Mouse (Mus musculus) intestine, postnatal 0 days (tissue): ENCODE results near the gene Ticrr. TPM values are rescaled to one million over a fixed set of nuclear protein-coding genes. Genes with fewer than 3 reads are reported as not detected.
A peak's percentile ranks its signal among the peaks of the same experiment; 100 is the strongest.

ENCODE experiments used
- ATAC-seq: fragments of 200-750 bp; cut with Nextera tagmentation; 2 replicates; pipeline ENCODE4 v1.8.0; 2017; ENCODE audit warnings: mild to moderate bottlenecking, moderate TSS enrichment, moderate library complexity
- H3K27ac ChIP-seq: fragments of 300-500 bp; sonication (generic); 2 replicates; pipeline ENCODE4 v1.5.1; 2014; ENCODE audit warnings: mild to moderate bottlenecking, low read depth, low read length, moderate library complexity
- H3K27me3 ChIP-seq: fragments of 300-500 bp; sonication (generic); replicated peaks from 2 replicates; pipeline ENCODE4 v1.6.1; 2014; ENCODE audit warnings: low read length, mixed read lengths; ENCODE audit not compliant: control insufficient read depth, insufficient read depth
- H3K36me3 ChIP-seq: fragments of 300-500 bp; sonication (generic); 2 replicates; pipeline ENCODE4 v1.6.1; 2014; ENCODE audit warnings: mild to moderate bottlenecking, moderate library complexity; ENCODE audit not compliant: control insufficient read depth, insufficient read depth
- H3K4me1 ChIP-seq: fragments of 300-500 bp; sonication (generic); replicated peaks from 2 replicates; pipeline ENCODE4 v1.6.1; 2014; ENCODE audit warnings: antibody characterized with exemption, low read length, mixed read lengths; ENCODE audit not compliant: control insufficient read depth, insufficient read depth
- H3K4me2 ChIP-seq: fragments of 300-500 bp; sonication (generic); replicated peaks from 2 replicates; pipeline ENCODE4 v1.6.1; 2014; ENCODE audit warnings: low read depth, mild to moderate bottlenecking, moderate library complexity
- H3K4me3 ChIP-seq: fragments of 300-500 bp; sonication (generic); 2 replicates; pipeline ENCODE4 v1.5.1; 2014; ENCODE audit warnings: low read depth, low read length
- H3K9ac ChIP-seq: fragments of 300-500 bp; sonication (generic); 2 replicates; pipeline ENCODE4 v1.6.1; 2014; ENCODE audit warnings: mild to moderate bottlenecking, low read depth, low read length
- H3K9me3 ChIP-seq: fragments of 300-500 bp; sonication (generic); 2 replicates; pipeline ENCODE4 v1.6.1; 2016; ENCODE audit warnings: mixed run types; ENCODE audit not compliant: control insufficient read depth
- CTCF ChIP-seq: sonication (generic); IDR thresholded peaks from 2 replicates; pipeline ENCODE4 v1.5.1; 2016; ENCODE audit warnings: low read depth, mild to moderate bottlenecking, control low read depth, antibody characterized with exemption, moderate library complexity
- WGBS: fragments of 180-500 bp; shearing (Covaris S2); extraction: QIAGEN DNeasy Blood & Tissue Kit; methylation state at CpG from one replicate; pipeline ENCODE4 v1.1.7; 2014; 5-methylcytosine and 5-hydroxymethylcytosine counted together
- polyA plus RNA-seq: library from polyadenylated mRNA; unstranded; fragments of >200 nt; fragmentation: Nextera tagmentation; extraction: Ambion mirVana; gene quantifications from 2 replicates; pipeline ENCODE4 v1.2.1, GENCODE M21; 2015

Gene Ticrr
- polyA plus RNA-seq, 1 experiment from 2014 or later: 1.5 TPM

- Histone ChIP-seq H3K9me3 (no peaks in the 10 kb centered on the region), H3K27ac (no peak overlapping the region), H3K36me3 (no peaks in the 10 kb centered on the region; the same call in 1 of the 2 replicates), H3K4me3 (no peak overlapping the region), H3K4me2 (no peak overlapping the region), H3K27me3 (peaks cover 10% of the 10 kb centered on the region; the same call in 1 of the 2 replicates), H3K4me1 (no peaks in the 10 kb centered on the region), H3K9ac (no peak overlapping the region)
- TF ChIP-seq CTCF: no peak
- 83% methylated on average over 5 of the region's 5 CpGs for WGBS
- no peak for ATAC-seq
Observed at GRCm38 (mm10) chr7:79705210-79705609, 45.2 kb downstream of the Ticrr start.

GRCm38 (mm10) chr7:79710130-79710607, 50.2 kb downstream of the Ticrr start:
- Histone ChIP-seq H3K4me2 (peak overlapping the region; percentile 76), H3K4me1 (no peaks in the 10 kb centered on the region), H3K9ac (peak overlapping the region; percentile 40; the same call in 1 of the 2 replicates), H3K27me3 (peaks cover 19% of the 10 kb centered on the region), H3K4me3 (peak overlapping the region; percentile 35), H3K27ac (no peak overlapping the region), H3K9me3 (no peaks in the 10 kb centered on the region), H3K36me3 (no peaks in the 10 kb centered on the region)
- ATAC-seq: peak; percentile 38; the same call in 1 of the 2 replicates
- WGBS: 4% methylated on average over 55 of the region's 55 CpGs
- TF ChIP-seq CTCF: peak; percentile 63

GRCm38 (mm10) chr7:79710831-79711230, 50.8 kb downstream of the Ticrr start:
- no peak overlapping the region for H3K27ac ChIP-seq
- no peak overlapping the region for H3K9ac ChIP-seq
- no peaks in the 10 kb centered on the region for H3K4me1 ChIP-seq
- no peaks in the 10 kb centered on the region for H3K36me3 ChIP-seq
- no peak overlapping the region for H3K4me3 ChIP-seq
- ATAC-seq: no peak
- 64% methylated on average over 17 of the region's 17 CpGs for WGBS
- no peak overlapping the region for H3K4me2 ChIP-seq
- no peak for TF ChIP-seq CTCF
- no peaks in the 10 kb centered on the region for H3K9me3 ChIP-seq
- peaks cover 19% of the 10 kb centered on the region for H3K27me3 ChIP-seq

- no peaks in the 10 kb centered on the region for H3K36me3 ChIP-seq
- peaks cover 7% of the 10 kb centered on the region for H3K27me3 ChIP-seq
- H3K27ac ChIP-seq: no peak within 1 kb of the TSS
- H3K9ac ChIP-seq: peak within 1 kb of the TSS; percentile 47; the same call in 1 of the 2 replicates
- H3K4me3 ChIP-seq: peak within 1 kb of the TSS; percentile 66
- peak within 1 kb of the TSS; percentile 95 for H3K4me2 ChIP-seq
- peak; percentile 80 for ATAC-seq
- WGBS: 2% methylated on average over 53 of the region's 55 CpGs
- no peak for TF ChIP-seq CTCF
- H3K9me3 ChIP-seq: no peaks in the 10 kb centered on the region
- no peaks in the 10 kb centered on the region for H3K4me1 ChIP-seq
Observed at GRCm38 (mm10) chr7:79715187-79715981, 55.4 kb downstream of the Ticrr start, which contains the start of gene Kif7. Gene Kif7, minus strand, starts transcription at chr7:79715720.

GRCm38 (mm10) chr7:79721386-79721977, 61.5 kb downstream of the Ticrr start:
- Histone ChIP-seq H3K27me3 (peaks cover 17% of the 10 kb centered on the region; the same call in 1 of the 2 replicates), H3K9ac (peak overlapping the region; percentile 58), H3K9me3 (no peaks in the 10 kb centered on the region), H3K36me3 (no peaks in the 10 kb centered on the region), H3K4me2 (peak overlapping the region; percentile 88), H3K4me3 (peak overlapping the region; percentile 52), H3K4me1 (no peaks in the 10 kb centered on the region), H3K27ac (peak overlapping the region; percentile 54)
- 1% methylated on average over 48 of the region's 48 CpGs for WGBS
- ATAC-seq: peak; percentile 73
- TF ChIP-seq CTCF: no peak

GRCm38 (mm10) chr7:79727091-79727490, 67.1 kb downstream of the Ticrr start:
- WGBS: 9% methylated on average over 2 of the region's 2 CpGs
- H3K9me3 ChIP-seq: no peaks in the 10 kb centered on the region
- H3K4me1 ChIP-seq: no peaks in the 10 kb centered on the region
- ATAC-seq: no peak
- no peak overlapping the region for H3K4me2 ChIP-seq
- H3K36me3 ChIP-seq: no peaks in the 10 kb centered on the region
- TF ChIP-seq CTCF: peak; percentile 86
- H3K4me3 ChIP-seq: no peak overlapping the region
- no peak overlapping the region for H3K9ac ChIP-seq
- H3K27ac ChIP-seq: no peak overlapping the region
- peaks cover 13% of the 10 kb centered on the region; the same call in 1 of the 2 replicates for H3K27me3 ChIP-seq
